Mouse (Mus musculus) liver, embryonic 13.5 days (tissue): ENCODE results near the gene Actr8. TPM values are rescaled to one million over a fixed set of nuclear protein-coding genes. Genes with fewer than 3 reads are reported as not detected.

Experiments used
- ATAC-seq: fragments of 200-750 bp; cut with Nextera tagmentation; 2 replicates; pipeline ENCODE4 v1.8.0; 2017; ENCODE audit warnings: low read depth, mild to moderate bottlenecking, moderate number of reproducible peaks, moderate library complexity
- DNase-seq: peaks from one replicate; pipeline ENCODE4 v3.0.0; 2022
- H3K27ac ChIP-seq: fragments of 300-500 bp; sonication (generic); 2 replicates; pipeline ENCODE4 v1.5.1; 2015; ENCODE audit warnings: moderate library complexity, mild to moderate bottlenecking, inconsistent platforms
- H3K27me3 ChIP-seq: fragments of 300-500 bp; sonication (generic); 2 replicates; pipeline ENCODE4 v1.6.1; 2015; ENCODE audit warnings: mild to moderate bottlenecking, inconsistent platforms
- H3K36me3 ChIP-seq: fragments of 300-500 bp; sonication (generic); 2 replicates; pipeline ENCODE4 v1.6.1; 2015; ENCODE audit warnings: mild to moderate bottlenecking, inconsistent platforms
- H3K4me1 ChIP-seq: fragments of 300-500 bp; sonication (generic); replicated peaks from 2 replicates; pipeline ENCODE4 v1.6.1; 2015; ENCODE audit warnings: inconsistent platforms
- H3K4me2 ChIP-seq: fragments of 300-500 bp; sonication (generic); 2 replicates; pipeline ENCODE4 v1.6.1; 2015; ENCODE audit warnings: inconsistent platforms, mild to moderate bottlenecking, moderate library complexity
- H3K4me3 ChIP-seq: fragments of 300-500 bp; sonication (generic); replicated peaks from 2 replicates; pipeline ENCODE4 v1.5.1; 2015; ENCODE audit warnings: mild to moderate bottlenecking, inconsistent platforms
- H3K9ac ChIP-seq: fragments of 300-500 bp; sonication (generic); 2 replicates; pipeline ENCODE4 v1.6.1; 2015; ENCODE audit warnings: mild to moderate bottlenecking, inconsistent platforms
- H3K9me3 ChIP-seq: fragments of 300-500 bp; sonication (generic); replicated peaks from 2 replicates; pipeline ENCODE4 v1.6.1; 2016; ENCODE audit warnings: inconsistent platforms
- WGBS: fragments of 180-500 bp; shearing (Covaris S2); methylation state at CpG from one replicate; pipeline ENCODE4 v1.1.7; 2015; ENCODE audit not compliant: insufficient replicate concordance; 5-methylcytosine and 5-hydroxymethylcytosine counted together
- polyA plus RNA-seq: library from polyadenylated mRNA; unstranded; fragments of >200 nt; fragmentation: Nextera tagmentation; extraction: Ambion mirVana; gene quantifications from 2 replicates; pipeline ENCODE4 v1.2.1, GENCODE M21; 2015

The Actr8 gene
- polyA plus RNA-seq, 1 experiment from 2014 or later, result 27.5 TPM

DNA sequence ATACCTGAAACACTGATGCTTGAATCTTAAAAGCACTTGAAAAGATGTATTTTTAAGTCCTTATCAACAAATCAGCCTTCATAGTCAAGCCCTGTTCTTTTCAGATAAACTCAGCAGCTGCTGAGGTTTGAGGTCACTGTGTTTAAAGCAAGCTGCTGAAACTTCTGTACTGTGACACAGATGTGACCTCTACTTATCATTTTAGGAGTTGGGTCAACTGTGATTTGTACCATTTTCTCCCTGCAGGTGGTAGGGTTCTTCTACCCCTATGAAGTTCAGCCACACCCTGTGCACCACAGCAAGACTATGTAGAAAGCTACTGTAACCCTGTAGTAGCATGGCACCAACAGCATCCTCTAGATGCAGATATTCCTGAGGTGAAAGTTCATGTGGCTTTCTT is 19.2 kb downstream of the Actr8 start:
- Histone ChIP-seq H3K4me3 (no peak overlapping the region), H3K36me3 (peaks cover 44% of the 10 kb centered on the region), H3K27ac (no peak overlapping the region), H3K27me3 (no peaks in the 10 kb centered on the region), H3K4me2 (no peak overlapping the region), H3K9me3 (no peaks in the 10 kb centered on the region), H3K9ac (no peak overlapping the region), H3K4me1 (peaks cover 36% of the 10 kb centered on the region)
- no peak for ATAC-seq
- no peak for DNase-seq

DNA sequence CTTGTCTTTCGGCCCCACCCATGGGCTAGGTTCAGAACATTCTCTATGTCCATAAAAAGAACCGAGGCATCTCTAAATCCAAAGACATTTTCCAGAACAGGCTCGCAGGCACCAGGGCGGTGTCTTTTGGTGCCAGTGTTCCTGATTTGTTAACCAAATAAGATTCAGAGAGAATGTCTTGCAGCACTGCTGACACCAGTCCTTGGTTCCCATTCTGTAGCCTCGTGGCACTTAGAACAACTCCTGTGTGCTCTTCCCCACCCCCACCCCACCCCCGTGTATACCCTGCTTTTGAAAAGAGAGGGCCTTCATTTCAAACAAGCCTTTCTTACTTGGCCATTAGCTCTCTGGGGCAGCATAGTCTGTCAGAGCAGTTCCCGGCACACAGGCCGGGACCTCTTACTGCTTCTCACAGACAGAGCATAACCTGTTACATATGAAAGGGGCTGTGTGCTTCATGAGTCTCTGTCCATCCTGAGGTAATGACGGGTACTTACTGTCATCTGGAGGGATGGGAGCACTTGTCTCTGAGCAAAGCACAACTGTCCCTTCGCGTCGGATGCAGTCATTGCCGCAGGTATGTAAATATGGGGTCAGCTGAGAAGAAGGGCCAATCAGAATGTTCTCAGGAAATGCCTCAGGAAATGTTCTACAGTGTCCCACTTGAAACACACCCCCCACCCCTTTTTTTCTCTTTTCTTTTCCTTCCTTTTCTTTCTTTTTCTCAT is 20.8 kb downstream of the Actr8 start:
- Histone ChIP-seq H3K27ac (0 out of 2 replicates have a peak overlapping the region, but pooled peaks have one; percentile 6), H3K4me1 (peaks cover 34% of the 10 kb centered on the region), H3K4me2 (no peak overlapping the region), H3K4me3 (no peak overlapping the region), H3K9me3 (no peaks in the 10 kb centered on the region), H3K36me3 (peaks cover 29% of the 10 kb centered on the region), H3K27me3 (no peaks in the 10 kb centered on the region), H3K9ac (no peak overlapping the region)
- no peak for ATAC-seq
- no peak for DNase-seq
- 66% methylated on average over 13 of the region's 13 CpGs for WGBS

DNA sequence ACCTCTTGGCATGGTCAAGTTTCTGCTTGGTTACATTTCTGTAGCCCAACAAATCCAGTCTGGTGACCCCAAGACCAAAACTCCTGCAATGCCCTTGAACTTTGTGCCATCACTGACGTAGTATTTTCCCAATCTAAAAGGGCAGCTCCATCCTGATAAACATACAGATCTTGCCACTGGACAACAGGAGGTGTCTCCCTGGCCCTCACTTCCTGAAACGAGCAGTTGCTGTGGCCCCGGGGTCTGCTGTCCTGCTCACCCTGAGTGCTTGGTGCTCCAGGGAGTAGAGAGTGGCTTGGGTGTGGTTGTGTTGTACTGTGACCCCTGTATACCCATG is 21.3 kb downstream of the Actr8 start:
- H3K4me1 ChIP-seq, result peaks cover 33% of the 10 kb centered on the region
- no peaks in the 10 kb centered on the region for H3K27me3 ChIP-seq
- H3K27ac ChIP-seq, result no peak overlapping the region
- no peak overlapping the region for H3K4me3 ChIP-seq
- H3K4me2 ChIP-seq, result no peak overlapping the region
- no peak overlapping the region for H3K9ac ChIP-seq
- peaks cover 23% of the 10 kb centered on the region for H3K36me3 ChIP-seq
- no peaks in the 10 kb centered on the region for H3K9me3 ChIP-seq
- DNase-seq, result no peak
- ATAC-seq, result no peak
- WGBS, result 40% methylated on average over 3 of the region's 3 CpGs

DNA sequence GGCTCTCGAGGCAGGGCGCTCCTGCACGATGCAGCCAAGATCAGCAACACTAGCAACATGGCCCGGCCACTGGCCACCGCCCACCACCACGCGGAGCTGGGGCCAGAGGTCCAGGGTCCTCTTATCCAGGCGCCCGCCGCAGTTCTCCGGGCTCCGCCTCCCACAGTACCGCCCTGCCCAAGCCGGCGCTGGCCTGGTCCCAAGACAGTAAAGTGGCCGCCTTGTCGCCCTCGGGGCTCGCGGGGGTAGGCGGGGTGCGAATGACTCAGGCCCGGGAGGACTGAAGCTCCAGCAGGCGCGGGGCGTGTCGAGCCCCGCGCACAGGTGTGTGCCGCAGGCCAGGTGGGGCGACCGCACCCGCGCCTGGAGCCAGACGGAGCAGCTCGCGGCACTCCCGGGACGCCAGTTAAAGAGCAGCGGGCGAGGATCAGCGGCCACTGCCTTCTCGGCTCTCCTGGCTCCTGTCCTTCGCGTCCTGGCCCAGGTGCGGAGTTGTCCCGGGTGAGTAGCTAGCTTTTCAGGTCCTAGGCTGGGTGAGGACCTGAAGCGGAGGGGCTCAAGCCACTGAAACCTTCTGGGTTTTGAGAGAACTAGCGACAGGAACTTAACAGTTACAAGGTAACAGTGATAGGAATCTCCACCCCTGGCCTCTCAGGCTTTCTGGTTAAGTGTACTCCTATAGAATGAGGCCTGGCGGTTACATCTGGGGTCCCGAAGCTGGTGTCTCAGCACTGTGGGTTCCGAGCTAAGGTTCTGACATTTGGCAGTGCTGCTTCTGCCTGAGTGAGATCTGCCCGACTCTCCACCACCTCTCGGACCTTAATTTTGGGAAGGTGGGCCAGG is 30.8 kb downstream of the Actr8 start, which contains the start of the genes Il17rb and Chdh:
Gene Il17rb, minus strand, starts transcription at position 164 of the 843 bp plus-strand sequence.
Gene Chdh, plus strand, starts transcription at position 291 of the 843 bp plus-strand sequence.
- H3K4me1 ChIP-seq, result peaks cover 9% of the 10 kb centered on the region; the same call in 1 of the 2 replicates
- H3K27me3 ChIP-seq, result peaks cover 29% of the 10 kb centered on the region
- ATAC-seq (peak; percentile 63), DNase-seq (no peak)
- H3K36me3 ChIP-seq, result no peaks in the 10 kb centered on the region
- 11% methylated on average over 51 of the region's 54 CpGs for WGBS
- H3K27ac ChIP-seq, result no peak within 1 kb of the TSS
- peak within 1 kb of the TSS; percentile 62 for H3K4me2 ChIP-seq
- H3K4me3 ChIP-seq, result peak within 1 kb of the TSS; percentile 47
- H3K9me3 ChIP-seq, result no peaks in the 10 kb centered on the region
- H3K9ac ChIP-seq, result peak within 1 kb of the TSS; percentile 43; the same call in 1 of the 2 replicates

DNA sequence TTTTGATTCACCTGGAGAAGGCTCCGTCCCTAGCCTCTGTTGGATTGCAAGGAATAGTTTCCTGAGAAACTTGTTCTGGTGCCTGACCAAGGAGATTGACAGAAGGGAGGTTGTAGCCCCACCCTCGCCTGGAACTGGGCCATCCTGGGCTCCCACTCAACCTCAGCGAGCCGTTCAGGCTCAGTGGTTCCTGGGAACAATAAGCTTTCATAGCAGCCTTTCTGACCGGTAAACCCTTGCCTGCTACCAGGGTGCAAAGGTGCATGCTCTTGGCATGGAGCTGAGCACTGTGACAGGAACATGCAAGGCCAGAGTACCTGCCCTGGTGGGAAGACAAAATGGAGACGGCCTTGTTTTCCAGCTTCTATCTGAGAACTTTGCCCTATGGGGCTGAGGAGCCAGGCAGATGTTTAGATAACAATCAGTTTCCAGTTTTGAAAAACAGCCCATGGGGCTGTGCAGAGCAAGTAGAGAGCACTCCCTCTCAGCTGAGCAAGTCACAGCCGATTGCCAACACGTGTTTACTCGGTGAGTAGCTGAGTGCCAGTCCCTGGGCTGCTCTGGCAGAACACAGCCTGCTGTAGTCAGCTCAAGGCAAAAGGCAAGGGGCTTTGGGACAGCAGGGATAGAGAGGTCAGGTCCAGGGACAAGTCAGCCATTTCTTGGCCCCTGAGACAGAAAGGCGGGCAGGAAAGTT is 31.9 kb downstream of the Actr8 start:
- WGBS, result 64% methylated on average over 10 of the region's 10 CpGs
- Histone ChIP-seq H3K9ac (no peak overlapping the region), H3K4me3 (no peak overlapping the region), H3K4me2 (0 out of 2 replicates have a peak overlapping the region, but pooled peaks have one; percentile 62), H3K36me3 (no peaks in the 10 kb centered on the region), H3K27ac (no peak overlapping the region), H3K27me3 (peaks cover 29% of the 10 kb centered on the region), H3K4me1 (peaks cover 9% of the 10 kb centered on the region; the same call in 1 of the 2 replicates), H3K9me3 (no peaks in the 10 kb centered on the region)
- DNase-seq (no peak), ATAC-seq (no peak)

DNA sequence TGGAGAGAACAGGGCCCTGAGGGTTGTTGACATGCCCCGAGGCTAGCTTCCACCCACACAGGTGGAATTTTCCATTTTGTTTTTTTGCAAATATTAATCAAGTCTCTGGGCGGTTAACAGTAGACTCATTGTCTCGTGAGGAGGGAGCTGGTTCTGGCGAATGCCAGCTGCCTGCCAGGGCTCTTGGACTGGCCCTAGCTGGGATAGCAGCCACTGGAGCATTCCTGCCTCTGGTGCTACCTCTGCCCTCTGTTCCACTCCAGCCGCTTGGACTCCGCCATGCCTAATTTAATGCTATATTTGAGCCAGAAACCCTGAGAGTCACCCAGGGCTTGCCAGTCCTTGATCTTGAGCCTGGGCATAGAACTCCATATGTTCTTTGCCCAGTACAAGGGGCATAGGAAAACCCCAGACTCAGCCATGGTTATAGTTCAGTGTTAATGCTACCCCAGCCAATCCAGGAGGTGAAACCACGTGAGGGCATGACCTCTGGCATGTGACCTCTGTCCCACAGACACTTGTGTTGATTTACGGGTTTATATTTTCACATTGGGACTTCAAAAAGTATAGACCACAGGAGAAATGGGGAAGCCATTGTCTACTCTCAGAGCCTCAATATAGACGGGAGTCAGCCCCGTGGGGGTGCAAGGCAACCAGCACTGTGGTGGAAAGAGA is 33.9 kb downstream of the Actr8 start:
- H3K27ac ChIP-seq, result no peak overlapping the region
- ATAC-seq (no peak), DNase-seq (no peak)
- H3K4me1 ChIP-seq, result peaks cover 9% of the 10 kb centered on the region; the same call in 1 of the 2 replicates
- no peak overlapping the region for H3K4me2 ChIP-seq
- H3K27me3 ChIP-seq, result peaks cover 29% of the 10 kb centered on the region
- no peak overlapping the region for H3K4me3 ChIP-seq
- no peaks in the 10 kb centered on the region for H3K36me3 ChIP-seq
- WGBS, result 60% methylated on average over 10 of the region's 10 CpGs
- no peaks in the 10 kb centered on the region for H3K9me3 ChIP-seq
- H3K9ac ChIP-seq, result no peak overlapping the region

DNA sequence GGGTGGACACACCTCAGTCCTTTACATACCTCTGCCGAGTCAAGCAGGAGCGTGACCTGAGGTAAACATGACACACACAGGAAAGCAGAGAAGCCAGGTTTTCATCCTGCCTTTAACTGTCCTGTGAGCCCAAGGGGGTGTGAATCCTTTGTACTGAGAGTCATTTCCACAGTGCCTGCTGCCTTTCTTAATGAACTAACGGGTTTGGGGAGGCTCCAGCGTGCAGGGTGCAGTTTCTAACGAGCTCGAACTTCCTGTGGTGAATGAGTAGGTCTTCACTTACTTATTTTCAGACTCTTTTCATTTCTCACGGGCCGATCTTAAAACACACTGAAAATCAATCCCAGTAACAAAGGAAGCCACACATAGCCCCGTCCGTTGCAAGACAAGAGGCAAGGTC is 36.4 kb downstream of the Actr8 start:
- peaks cover 10% of the 10 kb centered on the region for H3K27me3 ChIP-seq
- 58% methylated on average over 10 of the region's 10 CpGs for WGBS
- H3K36me3 ChIP-seq, result no peaks in the 10 kb centered on the region
- H3K4me3 ChIP-seq, result no peak overlapping the region
- no peak overlapping the region for H3K9ac ChIP-seq
- H3K4me1 ChIP-seq, result no peaks in the 10 kb centered on the region
- DNase-seq (no peak), ATAC-seq (no peak)
- H3K4me2 ChIP-seq, result no peak overlapping the region
- H3K9me3 ChIP-seq, result no peaks in the 10 kb centered on the region
- H3K27ac ChIP-seq, result no peak overlapping the region

DNA sequence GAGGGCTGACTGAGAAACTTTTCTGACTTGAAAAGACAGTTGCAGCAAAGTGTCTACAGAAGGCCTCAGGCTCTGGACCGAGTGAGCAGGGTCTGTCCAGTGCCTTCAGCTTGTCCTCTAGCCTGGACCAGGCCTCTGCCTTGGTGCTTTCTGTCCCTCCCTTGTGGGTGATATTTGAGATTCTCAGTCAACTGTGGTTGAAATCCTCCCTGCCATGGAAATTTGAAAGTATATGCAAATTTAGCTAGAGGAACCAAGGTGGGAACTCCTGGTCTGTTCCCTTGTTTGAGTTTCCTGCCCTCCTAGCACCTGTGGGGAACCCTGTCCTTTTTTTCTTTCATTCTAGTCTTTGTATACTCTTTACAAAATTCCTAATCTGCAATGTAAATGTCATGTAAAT is 36.9 kb downstream of the Actr8 start:
- no peaks in the 10 kb centered on the region for H3K36me3 ChIP-seq
- H3K4me2 ChIP-seq, result no peak overlapping the region
- H3K4me3 ChIP-seq, result no peak overlapping the region
- H3K27ac ChIP-seq, result no peak overlapping the region
- DNase-seq (no peak), ATAC-seq (no peak)
- WGBS, result 58% methylated on average over 1 of the region's 1 CpGs
- peaks cover 4% of the 10 kb centered on the region; the same call in 1 of the 2 replicates for H3K27me3 ChIP-seq
- H3K9me3 ChIP-seq, result no peaks in the 10 kb centered on the region
- no peaks in the 10 kb centered on the region for H3K4me1 ChIP-seq
- H3K9ac ChIP-seq, result no peak overlapping the region

DNA sequence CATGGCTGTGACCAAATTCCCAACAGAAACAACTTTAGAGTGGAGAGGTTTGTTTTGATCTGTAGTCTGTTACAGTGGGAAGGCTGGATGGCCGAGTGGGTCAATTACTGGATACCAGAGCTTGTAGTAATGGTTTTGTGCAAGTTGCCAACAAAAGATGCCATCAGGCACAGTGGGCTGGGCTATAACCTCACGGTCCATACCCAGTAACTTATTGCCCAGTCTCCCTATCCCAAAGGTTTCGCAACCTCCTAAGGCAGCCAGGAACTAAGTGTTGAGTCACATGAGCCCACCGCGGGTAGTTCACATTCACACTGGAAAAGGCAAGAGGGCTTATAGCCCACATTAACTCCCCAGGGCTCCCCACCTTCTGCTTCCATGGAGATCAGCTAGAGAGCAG is 38.5 kb downstream of the Actr8 start:
- H3K36me3 ChIP-seq, result no peaks in the 10 kb centered on the region
- H3K4me2 ChIP-seq, result no peak overlapping the region
- no peaks in the 10 kb centered on the region for H3K27me3 ChIP-seq
- no peaks in the 10 kb centered on the region for H3K9me3 ChIP-seq
- WGBS, result 69% methylated on average over 5 of the region's 5 CpGs
- H3K27ac ChIP-seq, result no peak overlapping the region
- H3K4me3 ChIP-seq, result no peak overlapping the region
- no peak for ATAC-seq
- no peaks in the 10 kb centered on the region for H3K4me1 ChIP-seq
- no peak overlapping the region for H3K9ac ChIP-seq
- DNase-seq, result no peak

DNA sequence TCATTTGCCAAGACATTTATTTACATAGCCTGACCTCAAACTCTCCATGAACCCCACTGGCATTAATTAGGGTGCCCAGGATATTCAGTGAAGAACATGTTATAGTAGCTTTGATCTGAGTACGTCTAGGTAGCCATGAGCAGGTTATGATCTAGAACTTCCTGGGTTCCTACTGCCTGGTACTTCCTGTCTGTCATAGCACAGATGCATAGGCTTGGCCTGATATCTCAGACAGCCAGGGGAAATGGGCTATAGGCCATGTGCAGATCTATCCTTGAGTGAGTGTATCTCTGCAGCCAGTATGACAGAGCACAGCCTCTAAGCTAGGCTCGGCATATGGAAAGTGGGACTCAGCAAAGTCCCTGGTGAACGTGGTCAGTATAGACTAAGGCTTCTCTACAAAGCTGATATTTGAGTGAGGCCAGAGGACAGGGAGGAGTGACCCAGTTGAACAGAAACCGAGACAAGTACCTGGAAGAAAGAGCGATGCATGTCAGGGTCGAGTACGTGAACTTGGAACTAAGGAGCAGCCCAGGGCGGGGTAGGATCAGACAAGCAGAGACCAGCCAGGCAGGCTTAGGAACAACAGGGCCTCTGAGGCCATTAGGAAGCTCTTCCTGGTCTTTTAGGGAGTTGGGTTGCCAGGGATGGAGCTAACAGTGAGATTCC is 39.8 kb downstream of the Actr8 start:
- ATAC-seq, result no peak
- no peaks in the 10 kb centered on the region for H3K9me3 ChIP-seq
- WGBS, result 66% methylated on average over 8 of the region's 8 CpGs

More for the DNA sequence above, 39.8 kb downstream of the Actr8 start:
- H3K4me1 ChIP-seq, result no peaks in the 10 kb centered on the region
- H3K9ac ChIP-seq, result no peak overlapping the region
- no peak for DNase-seq
- no peak overlapping the region for H3K4me2 ChIP-seq
- no peak overlapping the region for H3K4me3 ChIP-seq
- H3K36me3 ChIP-seq, result no peaks in the 10 kb centered on the region
- H3K27me3 ChIP-seq, result no peaks in the 10 kb centered on the region
- no peak overlapping the region for H3K27ac ChIP-seq
